Mouse (Mus musculus): ENCODE results near the gene Klhdc3. TPM values are rescaled to one million over a fixed set of nuclear protein-coding genes. Genes with fewer than 3 reads are reported as not detected.

The Klhdc3 gene
- total RNA-seq, 1 experiment from 2014 or later: 86.4 TPM

Other genes with a start within 250 kb of the Klhdc3 start
- not detected in 2 replicates for gene Slc22a7, start 242.5 kb downstream of the Klhdc3 start, total RNA-seq (2021)
- 0.52 and 0.55 TPM in 2 replicates for gene Ttbk1, start 193.2 kb downstream of the Klhdc3 start, total RNA-seq (2021)
- gene Dnph1, start 184.2 kb downstream of the Klhdc3 start, total RNA-seq (2021): 5.3 and 8.4 TPM in 2 replicates
- gene Cul9, start 134.5 kb downstream of the Klhdc3 start, total RNA-seq (2021): 21.1 and 32.5 TPM in 2 replicates
- 37.1 and 47.1 TPM in 2 replicates for gene Srf, start 124.7 kb downstream of the Klhdc3 start, total RNA-seq (2021)
- 8.0 and 16.8 TPM in 2 replicates for gene Ptk7, start 51.4 kb downstream of the Klhdc3 start, total RNA-seq (2021)
- 38.4 and 49.7 TPM in 2 replicates for gene Klc4, start 34.9 kb downstream of the Klhdc3 start, total RNA-seq (2021)
- gene Mrpl2, start 34.7 kb downstream of the Klhdc3 start, total RNA-seq (2021): 96.4 and 119 TPM in 2 replicates
- 41.3 and 51.4 TPM in 2 replicates for gene Cul7, start 30.6 kb downstream of the Klhdc3 start, total RNA-seq (2021)
- gene Rrp36, start 6.6 kb downstream of the Klhdc3 start, total RNA-seq (2021): 26.8 and 33.4 TPM in 2 replicates
- gene Mea1, start 2.1 kb downstream of the Klhdc3 start, total RNA-seq (2021): 89.2 and 90.4 TPM in 2 replicates
- 44.9 and 47.2 TPM in 2 replicates for gene Ppp2r5d, start 24.2 kb upstream of the Klhdc3 start, total RNA-seq (2021)
- gene Pex6, start 30.5 kb upstream of the Klhdc3 start, total RNA-seq (2021): 60.6 and 68.6 TPM in 2 replicates
- gene Gnmt, start 48.3 kb upstream of the Klhdc3 start, total RNA-seq (2021): 0.61 and 12.4 TPM in 2 replicates
- gene Cnpy3, start 71.3 kb upstream of the Klhdc3 start, total RNA-seq (2021): 50.0 and 64.6 TPM in 2 replicates
- not detected in 2 replicates for gene Ptcra, start 82.8 kb upstream of the Klhdc3 start, total RNA-seq (2021)
- 73.6 and 82.1 TPM in 2 replicates for gene 2310039H08Rik, start 91.7 kb upstream of the Klhdc3 start, total RNA-seq (2021)
- 69.4 and 73.0 TPM in 2 replicates for gene Rpl7l1, start 101.8 kb upstream of the Klhdc3 start, total RNA-seq (2021)
- 24.6 and 26.0 TPM in 2 replicates for gene Bicral, start 177.6 kb upstream of the Klhdc3 start, total RNA-seq (2021)
- gene Tbcc, start 209.8 kb upstream of the Klhdc3 start, total RNA-seq (2021): 19.7 and 24.3 TPM in 2 replicates
- gene Prph2, start 229.5 kb upstream of the Klhdc3 start, total RNA-seq (2021): not detected in 2 replicates

Data from adrenal gland, postnatal 25 days (tissue).